Mouse (Mus musculus): Measurements from ENCODE around the gene Cntnap4.
A peak's percentile ranks its signal among the peaks of the same experiment; 100 is the strongest.
"Not testable (repeated sequence)": the region's sequence is repeated elsewhere in the genome, so short reads cannot be mapped to it uniquely, and the experiment has no call there.

The Cntnap4 gene

GRCm38 (mm10) chr8:112730583-112731432 is 161.0 kb downstream of the Cntnap4 start:
- no peak for DNase-seq

GRCm38 (mm10) chr8:112735575-112735974 is 165.7 kb downstream of the Cntnap4 start:
- DNase-seq: peak; percentile 31

GRCm38 (mm10) chr8:112743331-112743730 is 173.5 kb downstream of the Cntnap4 start:
- no peak for DNase-seq

GRCm38 (mm10) chr8:112747296-112747695 is 177.5 kb downstream of the Cntnap4 start:
- no peak for DNase-seq

GRCm38 (mm10) chr8:112755171-112755570 is 185.3 kb downstream of the Cntnap4 start:
- no peak for DNase-seq

- no peak for DNase-seq
Observed at GRCm38 (mm10) chr8:112803058-112803457, 233.2 kb downstream of the Cntnap4 start.

GRCm38 (mm10) chr8:112809382-112809781 is 239.5 kb downstream of the Cntnap4 start:
- DNase-seq: no peak

GRCm38 (mm10) chr8:112841057-112841456 is 271.2 kb downstream of the Cntnap4 start:
- DNase-seq: no peak

- DNase-seq: not testable (repeated sequence)
Observed at GRCm38 (mm10) chr8:112849541-112849940, 279.7 kb downstream of the Cntnap4 start.

GRCm38 (mm10) chr8:112906458-112907112 is 336.7 kb downstream of the Cntnap4 start:
- DNase-seq: peak; percentile 79

GRCm38 (mm10) chr8:112909527-112909926 is 339.7 kb downstream of the Cntnap4 start:
- DNase-seq: peak; percentile 39

GRCm38 (mm10) chr8:112911422-112911821 is 341.6 kb downstream of the Cntnap4 start:
- no peak for DNase-seq

GRCm38 (mm10) chr8:112922151-112922550 is 352.3 kb downstream of the Cntnap4 start:
- DNase-seq: no peak

GRCm38 (mm10) chr8:112922789-112923188 is 352.9 kb downstream of the Cntnap4 start:
- no peak for DNase-seq
